Mouse (Mus musculus) hematopoietic stem cell, adult 5-6 weeks (primary cell): ENCODE data around the gene Ttc28. TPM values are rescaled to one million over a fixed set of nuclear protein-coding genes. Genes with fewer than 3 reads are reported as not detected.

ENCODE experiments used
- ATAC-seq, 2 experiments: fragments of 125-278 bp in 1 of 2; replicated peaks in 1 of 2; 2 replicates each; pipeline ENCODE4 v1.8.0; 2016 to 2017; ENCODE audit warnings: inconsistent platforms in 2 of 2, mild to moderate bottlenecking in 2 of 2, moderate number of reproducible peaks in 2 of 2, low read depth in 1 of 2, moderate TSS enrichment in 1 of 2; ENCODE audit not compliant: low FRiP score in 2 of 2, poor library complexity in 2 of 2, severe bottlenecking in 2 of 2, insufficient read depth in 1 of 2, low TSS enrichment in 1 of 2
- total RNA-seq: library from RNA; stranded (forward); fragments of 172-1452, 232-1000 nt; gene quantifications from 2 replicates; pipeline ENCODE4 v1.2.3, GENCODE M21; 2017

The Ttc28 gene
- total RNA-seq, 1 experiment from 2014 or later: 2.3 TPM

DNA sequence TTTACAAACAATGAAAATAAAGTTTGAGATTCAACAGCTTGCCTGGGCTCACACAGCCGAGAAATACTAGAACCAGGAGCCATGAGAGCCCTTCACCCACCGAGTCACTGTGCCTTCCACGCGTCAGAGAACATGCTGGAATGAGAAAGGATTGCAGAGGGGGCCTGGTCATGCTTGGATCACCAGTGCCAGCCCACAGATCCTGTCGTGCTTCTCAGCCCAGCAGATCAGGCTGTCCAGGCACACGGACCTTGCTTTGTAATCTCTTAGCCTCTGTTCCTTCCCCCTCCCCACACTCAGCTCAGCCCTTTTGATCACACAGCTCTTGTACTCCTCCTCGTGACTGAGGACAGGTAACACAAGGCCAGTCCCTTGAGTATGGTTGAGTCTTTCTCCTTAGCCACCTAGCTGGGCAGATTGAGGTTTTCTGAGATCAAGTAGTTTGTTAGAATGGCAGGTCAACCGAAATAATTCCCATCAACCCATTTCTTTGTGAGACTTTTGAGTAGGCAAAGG lies 334.4 kb downstream of the Ttc28 start:
- no peak for ATAC-seq

DNA sequence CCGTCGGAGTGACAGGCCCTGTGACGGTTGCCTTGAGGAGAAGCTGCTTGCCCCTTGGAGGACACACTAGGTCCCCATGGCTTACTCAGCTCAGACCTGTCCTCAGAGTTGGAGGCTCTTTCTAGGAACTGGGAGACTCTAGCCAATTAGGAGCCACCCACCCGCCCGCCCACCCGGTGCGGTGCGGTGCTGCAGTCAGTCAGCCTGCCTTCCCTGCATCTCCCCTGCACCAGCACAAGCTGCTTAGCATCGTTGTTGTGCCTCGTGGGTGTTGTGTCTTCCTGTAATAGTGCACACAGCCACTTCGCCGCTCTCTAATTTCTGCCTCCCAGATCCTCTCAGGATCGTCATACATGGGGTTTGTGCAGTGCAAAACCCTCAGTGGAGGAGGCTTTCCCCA lies 335.3 kb downstream of the Ttc28 start:
- no peak for ATAC-seq

DNA sequence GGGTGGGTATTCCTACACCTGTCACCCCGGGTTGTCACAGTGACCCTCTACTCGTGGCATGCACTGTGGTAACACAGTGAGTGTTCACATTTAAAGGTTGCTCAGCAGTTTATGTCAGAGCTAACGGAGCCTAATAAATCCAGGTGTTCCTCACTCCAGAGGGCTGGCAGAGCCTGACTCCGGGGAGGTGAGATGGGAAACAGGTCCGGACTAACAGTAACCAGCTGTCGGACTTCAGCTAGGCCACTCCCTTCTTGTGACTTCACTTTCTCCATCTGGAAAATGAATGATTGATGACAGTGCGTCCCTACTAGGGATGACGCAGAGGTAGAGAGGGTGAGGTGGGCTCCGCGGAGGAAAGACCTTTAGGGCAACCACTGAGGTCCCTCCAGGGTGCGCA lies 336.1 kb downstream of the Ttc28 start:
- no peak for ATAC-seq

DNA sequence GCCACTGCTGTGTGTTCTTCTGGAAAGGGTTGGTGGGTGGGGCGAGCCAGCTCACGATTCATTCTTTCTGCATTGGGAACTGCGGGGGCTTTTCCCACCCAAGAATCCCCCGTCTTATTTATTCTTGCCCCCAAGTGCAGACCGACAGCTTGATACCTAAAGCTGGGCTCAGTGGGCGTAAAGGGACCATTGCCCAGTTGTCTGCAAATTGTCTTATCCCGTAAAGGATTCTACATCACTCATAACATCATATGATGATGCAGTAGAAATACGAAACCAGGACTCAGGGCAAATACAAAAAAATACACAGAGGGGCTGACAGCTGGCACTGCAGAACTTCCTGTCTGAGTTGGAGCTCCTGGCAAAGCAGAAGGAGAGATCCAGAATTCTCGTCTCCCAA lies 336.6 kb downstream of the Ttc28 start:
- ATAC-seq: no peak

DNA sequence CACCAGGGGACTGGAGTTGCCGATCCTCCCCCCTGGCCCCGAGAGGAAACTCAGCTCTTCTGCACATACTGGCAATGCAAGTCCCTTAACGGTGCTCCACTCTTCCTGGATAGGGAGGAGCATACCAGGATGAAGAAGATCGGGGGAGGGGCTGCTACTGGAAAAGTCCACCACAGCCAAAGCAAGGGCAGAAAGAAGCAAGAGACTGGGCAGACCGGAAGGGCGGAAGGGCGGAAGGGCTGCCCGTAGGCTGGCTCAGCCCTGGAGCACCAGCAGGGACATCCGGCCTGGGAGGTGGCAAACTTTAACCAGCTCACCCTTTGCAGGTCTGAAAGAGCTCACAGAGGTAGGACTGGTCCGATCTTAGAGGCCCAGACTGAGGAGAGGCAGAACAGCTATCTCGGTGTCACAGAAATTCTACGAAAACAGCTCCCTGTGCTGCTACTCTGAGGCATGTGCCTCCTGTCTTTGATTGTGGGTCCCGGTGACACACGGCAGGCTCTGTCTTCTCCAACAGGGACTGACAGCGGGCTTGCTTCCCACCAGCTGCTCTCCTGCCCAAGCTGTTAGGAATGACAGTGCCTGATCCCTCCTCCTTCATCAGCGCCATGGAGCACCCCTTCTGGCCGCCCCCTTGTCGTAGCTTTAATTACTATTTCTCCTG lies 338.0 kb downstream of the Ttc28 start:
- ATAC-seq: no peak

DNA sequence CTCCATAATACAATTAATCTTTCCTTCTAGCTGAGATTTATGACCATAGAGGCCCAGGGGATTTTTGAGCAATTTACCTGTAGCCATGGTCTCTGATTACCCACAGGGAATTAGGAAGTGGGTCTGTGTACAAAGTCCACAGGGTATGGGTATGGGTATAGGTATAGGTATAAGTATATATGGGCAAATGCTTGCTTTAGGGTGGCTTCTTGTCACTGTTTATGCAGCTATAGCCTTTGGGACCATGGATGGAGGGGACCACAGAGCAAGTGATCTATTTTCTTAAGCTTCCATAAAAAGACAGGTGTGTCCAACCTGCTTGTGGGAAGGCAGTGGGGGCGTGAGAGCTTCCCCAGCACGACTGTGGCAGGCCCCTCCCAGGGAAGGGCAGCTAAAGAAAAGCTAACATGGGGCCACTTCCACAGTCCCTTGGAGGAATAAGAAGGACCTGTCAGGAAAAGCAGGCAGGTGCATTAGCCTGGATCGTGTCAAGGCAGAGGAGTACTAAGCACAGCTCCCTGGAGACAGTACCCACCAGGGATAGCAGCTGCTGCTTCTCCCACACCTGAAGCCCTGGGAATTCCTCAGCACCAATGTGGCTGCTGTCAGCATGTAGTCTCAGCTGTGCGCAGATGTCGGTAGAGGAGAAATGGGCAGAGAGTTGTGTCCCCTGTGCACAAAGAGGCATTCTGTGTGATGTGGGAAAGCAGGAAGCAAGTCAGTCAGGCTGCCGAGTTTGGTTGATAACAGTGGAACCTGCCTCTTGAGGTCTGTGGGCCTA lies 338.7 kb downstream of the Ttc28 start:
- no peak for ATAC-seq

DNA sequence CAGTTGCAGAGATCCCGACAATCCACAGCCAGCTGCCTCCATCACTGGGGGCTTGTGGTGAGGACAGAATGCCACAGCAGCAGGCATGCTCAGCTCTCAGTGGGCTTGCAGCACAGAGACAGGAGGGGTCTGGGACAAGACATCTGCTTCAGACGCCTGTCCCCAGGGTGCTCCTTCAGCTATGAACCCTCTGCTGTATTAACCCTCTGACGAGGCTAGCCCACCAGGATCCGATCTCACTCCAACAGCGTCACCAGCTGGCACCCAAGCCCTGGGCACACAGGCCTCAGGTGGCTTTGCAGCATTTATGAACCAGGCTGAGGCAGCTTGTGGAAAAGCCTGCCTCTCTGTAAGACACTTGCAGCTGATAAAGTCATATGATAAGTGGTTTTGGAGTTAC lies 339.4 kb downstream of the Ttc28 start:
- ATAC-seq: no peak

DNA sequence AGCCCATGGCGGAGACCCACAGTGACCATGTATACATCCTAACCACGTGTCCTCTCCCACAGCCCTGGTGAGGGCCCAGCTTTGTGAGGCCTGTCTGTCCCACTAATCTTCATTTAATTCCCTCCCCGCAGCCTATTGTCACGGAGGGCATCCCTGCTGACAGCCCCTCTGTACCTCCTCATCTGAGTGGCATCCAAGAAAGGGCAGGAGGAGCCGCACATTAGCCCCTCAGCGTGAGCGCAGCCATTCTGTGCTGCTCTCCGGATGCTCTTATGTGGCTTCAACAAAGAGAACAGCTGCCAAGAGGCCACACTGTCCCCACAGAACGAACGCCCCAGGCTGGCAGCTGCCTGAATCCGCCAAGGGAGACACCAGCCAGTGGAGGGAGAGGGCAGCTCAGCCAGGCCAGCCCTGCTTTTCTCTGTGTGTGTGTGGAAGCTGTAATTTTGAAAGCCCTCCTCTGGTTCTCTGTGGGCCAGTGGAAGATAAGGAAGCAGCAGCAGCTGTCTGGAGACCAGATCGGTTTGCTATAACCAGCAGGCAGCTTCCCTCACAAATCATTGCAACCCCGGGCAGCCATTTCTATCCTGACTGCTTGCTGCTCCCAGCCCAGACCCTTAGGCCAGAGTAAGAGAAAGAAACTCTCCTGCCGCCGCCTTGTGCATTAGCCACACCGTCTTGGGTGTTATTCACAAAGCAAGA lies 341.2 kb downstream of the Ttc28 start:
- ATAC-seq: no peak

DNA sequence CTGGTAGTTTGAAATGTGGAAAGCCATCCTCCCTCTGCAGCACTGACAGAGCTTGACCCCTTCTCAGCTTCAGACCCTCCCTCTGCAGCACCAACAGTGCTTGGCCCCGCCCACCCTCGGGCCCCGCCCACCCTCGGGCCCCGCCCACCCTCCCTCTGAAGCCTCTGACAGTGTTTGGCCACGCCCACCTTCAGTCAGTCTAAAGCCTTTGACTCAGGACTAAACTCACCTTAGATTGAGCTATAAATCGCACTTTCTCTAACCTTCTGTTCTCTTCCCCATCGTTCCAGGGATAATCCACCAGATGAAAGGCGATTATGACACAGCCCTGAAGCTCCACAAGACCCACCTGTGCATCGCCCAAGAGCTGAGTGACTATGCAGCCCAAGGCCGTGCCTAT lies 343.2 kb downstream of the Ttc28 start:
- no peak for ATAC-seq

DNA sequence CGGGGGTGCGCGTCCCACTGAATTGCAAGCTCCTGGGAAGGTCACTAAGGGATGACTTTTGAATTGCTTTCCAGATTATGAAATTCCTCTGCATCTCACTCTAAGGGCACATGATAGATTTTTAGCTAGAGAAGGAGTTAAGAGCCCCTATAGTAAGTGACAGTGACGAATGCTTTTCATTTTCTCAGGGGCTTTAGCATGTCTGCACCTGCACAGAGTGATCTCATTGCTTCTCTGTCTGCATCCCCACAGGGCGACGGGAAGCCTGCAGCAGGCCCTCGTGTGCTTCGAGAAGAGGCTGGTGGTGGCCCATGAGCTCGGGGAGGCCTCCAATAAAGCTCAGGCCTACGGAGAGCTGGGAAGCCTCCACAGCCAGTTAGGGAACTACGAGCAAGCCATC lies 345.7 kb downstream of the Ttc28 start:
- ATAC-seq: no peak

DNA sequence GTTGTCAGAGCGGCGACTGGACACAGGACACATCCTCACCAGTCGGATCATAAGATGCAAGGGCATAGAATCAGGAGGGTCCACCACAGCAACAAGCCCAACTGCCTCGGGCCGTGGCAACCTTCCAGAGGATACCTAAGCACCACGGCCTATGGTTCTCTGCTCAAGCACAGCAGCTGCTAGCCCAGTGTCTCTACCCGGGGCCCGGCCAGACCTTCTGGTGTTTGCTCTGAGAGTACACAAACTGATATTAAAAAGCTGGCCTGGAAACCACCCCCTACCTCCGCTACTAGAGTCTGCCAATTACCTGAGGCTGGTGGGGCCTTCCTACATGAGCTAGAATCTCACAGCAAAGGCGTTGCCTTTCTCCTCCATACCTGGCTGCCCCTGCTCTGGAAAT lies 346.9 kb downstream of the Ttc28 start:
- ATAC-seq: no peak

DNA sequence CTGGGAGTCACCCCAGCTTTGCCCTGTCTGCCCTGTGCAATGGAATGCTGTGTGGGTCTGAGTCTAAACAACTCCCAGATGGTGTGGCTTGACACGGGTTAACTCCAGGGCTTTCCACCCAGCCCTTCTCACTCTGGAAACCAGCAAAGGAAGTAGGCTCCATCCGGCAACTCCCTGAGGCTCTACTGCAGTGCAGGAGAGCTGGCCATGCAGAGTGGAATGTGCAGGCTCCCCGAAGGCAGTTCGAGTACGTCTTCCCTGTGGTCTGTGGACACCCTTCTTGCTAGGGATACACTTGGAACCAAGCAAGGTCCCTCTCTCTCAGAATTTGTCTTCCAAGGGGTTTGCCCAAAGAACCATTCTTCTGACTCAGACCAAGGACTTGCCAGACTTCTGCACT lies 348.2 kb downstream of the Ttc28 start:
- ATAC-seq: no peak

DNA sequence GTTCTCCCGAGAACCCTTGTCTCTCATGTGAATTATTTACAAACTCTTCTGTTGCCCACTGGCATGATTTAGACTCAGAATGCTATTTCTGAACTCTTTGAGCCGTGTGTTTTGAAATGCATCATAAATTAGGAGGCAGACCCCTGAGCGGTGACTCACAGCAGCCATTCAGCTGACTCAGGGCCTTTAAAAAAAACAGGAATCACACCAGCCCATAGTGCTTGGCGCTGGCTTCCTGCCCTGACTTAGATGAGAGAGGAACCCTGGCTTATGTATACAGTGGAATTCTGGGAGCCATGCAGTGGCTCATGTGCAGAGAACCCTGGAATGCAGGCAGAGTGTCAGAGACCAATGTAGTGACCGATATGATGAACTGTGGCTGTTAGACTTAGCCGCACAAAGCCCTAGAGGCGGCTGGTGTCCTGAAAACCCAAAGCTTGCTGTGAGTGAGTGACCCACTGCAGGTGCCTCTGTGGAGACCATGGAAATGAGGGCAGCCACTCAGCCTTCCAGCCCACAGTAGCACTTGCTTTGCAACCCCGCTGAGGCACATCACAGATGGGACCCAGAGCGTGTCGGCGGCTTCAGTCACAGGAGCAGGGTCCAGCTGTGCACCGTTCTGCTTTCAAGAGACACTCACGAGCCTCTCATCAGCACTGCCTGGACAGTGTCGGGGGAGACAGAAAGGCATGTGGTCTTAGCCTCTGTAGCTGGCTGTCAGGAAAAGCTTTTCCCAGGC lies 348.9 kb downstream of the Ttc28 start:
- ATAC-seq: peak in 1 of 2 experiments; percentile 42; a peak in 1 of 4 replicates

DNA sequence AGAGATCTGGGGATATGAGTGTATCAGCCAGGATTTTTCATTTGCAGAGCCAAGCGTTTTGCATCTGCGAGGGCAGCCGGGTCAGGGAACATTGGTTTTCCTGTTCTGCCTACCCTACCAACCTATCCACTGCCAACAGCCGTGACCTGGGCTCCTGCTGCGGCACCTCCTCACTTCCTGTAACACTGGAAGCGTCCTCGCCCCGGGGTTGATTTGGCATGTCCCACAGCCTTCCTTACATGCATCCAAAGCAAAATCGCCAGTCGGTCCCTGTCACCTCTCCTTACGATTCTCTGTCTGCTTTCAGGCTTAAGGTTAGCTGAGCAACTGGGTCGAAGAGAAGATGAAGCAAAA lies 349.4 kb downstream of the Ttc28 start:
- no peak for ATAC-seq

DNA sequence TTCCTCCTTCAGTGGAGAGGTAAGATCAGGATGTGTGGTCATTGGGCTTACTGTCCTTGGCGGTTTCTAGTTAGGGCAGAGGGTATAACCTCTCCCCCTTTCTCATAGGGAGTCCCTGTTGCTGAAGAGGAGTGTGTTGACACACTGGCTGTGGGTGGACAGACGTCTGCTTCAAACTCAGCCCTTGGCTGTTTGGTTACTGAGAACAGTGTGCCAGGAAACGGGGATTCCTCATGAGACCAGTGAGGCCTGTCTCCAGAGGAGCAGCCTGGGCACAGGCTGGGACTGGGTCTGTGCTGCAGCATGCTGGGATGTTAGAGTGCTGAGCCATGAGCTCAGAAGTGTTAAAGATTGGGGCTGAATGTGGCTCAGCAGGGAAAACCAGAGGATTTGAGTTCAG lies 350.1 kb downstream of the Ttc28 start:
- ATAC-seq: peak in 1 of 2 experiments; percentile 11; a peak in 1 of 4 replicates

DNA sequence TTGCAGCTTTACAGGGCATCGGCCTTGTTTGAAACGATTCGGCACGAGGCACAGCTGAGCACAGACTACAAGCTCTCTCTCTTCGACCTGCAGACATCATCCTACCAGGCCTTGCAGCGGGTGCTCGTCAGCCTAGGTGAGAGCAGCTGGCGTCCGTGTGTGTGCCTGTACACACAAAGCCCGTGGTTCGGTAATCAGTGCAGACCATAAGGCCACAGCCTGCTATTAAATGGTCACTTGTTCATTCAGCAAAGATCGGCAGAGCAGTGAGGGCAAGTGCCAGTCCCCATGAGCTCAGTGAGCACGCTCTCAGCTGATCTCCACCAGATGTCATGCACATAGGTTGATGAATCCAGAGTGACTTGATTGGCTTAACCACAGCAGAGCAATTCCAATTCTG lies 351.4 kb downstream of the Ttc28 start:
- ATAC-seq: no peak

DNA sequence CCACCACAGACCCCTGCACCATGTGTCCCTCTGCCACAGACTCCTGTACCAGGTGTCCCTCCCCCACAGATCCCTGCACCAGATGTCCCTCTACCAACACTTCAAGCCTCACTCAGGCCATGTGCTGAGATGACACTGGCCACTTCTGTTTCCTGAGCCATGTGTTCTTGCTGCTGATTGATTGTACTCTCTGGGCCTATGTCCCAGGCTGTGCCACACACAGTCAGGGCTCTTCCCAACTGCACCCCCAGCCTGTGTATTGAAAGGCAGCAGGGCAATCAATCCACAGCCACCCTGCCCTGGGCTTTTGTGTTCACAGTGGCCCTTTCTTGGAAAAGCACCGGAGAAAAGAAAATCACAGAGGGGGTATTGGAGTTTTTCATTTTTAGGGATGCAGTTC lies 352.2 kb downstream of the Ttc28 start:
- no peak for ATAC-seq
